Mouse (Mus musculus): ENCODE measurements around the gene Gm28710. TPM values are rescaled to one million over a fixed set of nuclear protein-coding genes. Genes with fewer than 3 reads are reported as not detected.
A peak's percentile ranks its signal among the peaks of the same experiment; 100 is the strongest.

Gm28710 gene
- polyA plus RNA-seq, 1 experiment from 2014 or later = not detected

GRCm38 (mm10) chr5:16869309-16869915, 77.8 kb downstream of the Gm28710 start:
- no peak overlapping the region for H3K4me3 ChIP-seq (ENCODE audit: low read depth, low read length)
- H3K9ac ChIP-seq = no peak overlapping the region
- peak; percentile 74 for TF ChIP-seq CTCF (IDR thresholded peaks at IDR 0.05; ENCODE audit: low read depth)
- 34% methylated on average over 2 of the region's 2 CpGs for WGBS
- no peaks in the 10 kb centered on the region for H3K4me1 ChIP-seq (ENCODE audit: insufficient read depth)
- H3K27ac ChIP-seq (ENCODE audit: low read depth) = no peak overlapping the region
- no peaks in the 10 kb centered on the region for H3K27me3 ChIP-seq (ENCODE audit: insufficient read depth, low read length)
- no peak overlapping the region for H3K4me2 ChIP-seq
- no peaks in the 10 kb centered on the region for H3K9me3 ChIP-seq (ENCODE audit: low read depth, low read length)
- H3K36me3 ChIP-seq (ENCODE audit: insufficient read depth) = no peaks in the 10 kb centered on the region
- ATAC-seq (ENCODE audit: insufficient read depth) (peak; percentile 65; the same call in 1 of the 2 replicates), DNase-seq (peak; percentile 86)

- 8% methylated on average over 1 of the region's 1 CpGs for WGBS
Observed at GRCm38 (mm10) chr5:16894161-16894560, 102.6 kb downstream of the Gm28710 start.

GRCm38 (mm10) chr5:16919791-16920190, 128.2 kb downstream of the Gm28710 start:
- H3K36me3 ChIP-seq (ENCODE audit: insufficient read depth) = no peaks in the 10 kb centered on the region
- no peaks in the 10 kb centered on the region for H3K9me3 ChIP-seq (ENCODE audit: low read depth, low read length)
- H3K4me3 ChIP-seq (ENCODE audit: low read depth, low read length) = no peak overlapping the region
- no peak overlapping the region for H3K27ac ChIP-seq (ENCODE audit: low read depth)
- DNase-seq (no peak), ATAC-seq (ENCODE audit: insufficient read depth) (no peak)
- no peak for TF ChIP-seq CTCF (IDR thresholded peaks at IDR 0.05; ENCODE audit: low read depth)
- no peak overlapping the region for H3K4me2 ChIP-seq
- H3K4me1 ChIP-seq (ENCODE audit: insufficient read depth) = no peaks in the 10 kb centered on the region
- H3K27me3 ChIP-seq (ENCODE audit: insufficient read depth, low read length) = no peaks in the 10 kb centered on the region
- 86% methylated on average over 8 of the region's 8 CpGs for WGBS
- no peak overlapping the region for H3K9ac ChIP-seq

More at GRCm38 (mm10) chr5:16894161-16894560, 102.6 kb downstream of the Gm28710 start:
- peak; percentile 12; the same call in 1 of the 2 replicates for TF ChIP-seq CTCF (IDR thresholded peaks at IDR 0.05; ENCODE audit: low read depth)
- Histone ChIP-seq H3K4me1 (ENCODE audit: insufficient read depth) (no peaks in the 10 kb centered on the region), H3K27me3 (ENCODE audit: insufficient read depth, low read length) (no peaks in the 10 kb centered on the region), H3K4me2 (no peak overlapping the region), H3K36me3 (ENCODE audit: insufficient read depth) (no peaks in the 10 kb centered on the region), H3K4me3 (ENCODE audit: low read depth, low read length) (no peak overlapping the region), H3K9me3 (ENCODE audit: low read depth, low read length) (no peaks in the 10 kb centered on the region), H3K27ac (ENCODE audit: low read depth) (no peak overlapping the region), H3K9ac (no peak overlapping the region)
- ATAC-seq (ENCODE audit: insufficient read depth) = no peak
- peak; percentile 75 for DNase-seq

GRCm38 (mm10) chr5:16922473-16922872, 130.9 kb downstream of the Gm28710 start:
- 57% methylated on average over 1 of the region's 1 CpGs for WGBS
- no peak for DNase-seq
- Histone ChIP-seq H3K4me2 (no peak overlapping the region), H3K9ac (no peak overlapping the region), H3K27me3 (ENCODE audit: insufficient read depth, low read length) (no peaks in the 10 kb centered on the region), H3K4me1 (ENCODE audit: insufficient read depth) (no peaks in the 10 kb centered on the region), H3K27ac (ENCODE audit: low read depth) (no peak overlapping the region), H3K36me3 (ENCODE audit: insufficient read depth) (no peaks in the 10 kb centered on the region), H3K9me3 (ENCODE audit: low read depth, low read length) (no peaks in the 10 kb centered on the region), H3K4me3 (ENCODE audit: low read depth, low read length) (no peak overlapping the region)
- no peak for TF ChIP-seq CTCF (IDR thresholded peaks at IDR 0.05; ENCODE audit: low read depth)
- ATAC-seq (ENCODE audit: insufficient read depth) = no peak

Other genes starting within 250 kb of the Gm28710 start
- 1.5 and 1.9 TPM in 2 replicates for gene Hgf, start 238.3 kb upstream of the Gm28710 start, polyA plus RNA-seq (2014; fragmentation: Nextera tagmentation; extraction: Ambion mirVana)